Comparison of ENCODE assay signal across 9 mouse cellular contexts in the genomic region with DNA sequence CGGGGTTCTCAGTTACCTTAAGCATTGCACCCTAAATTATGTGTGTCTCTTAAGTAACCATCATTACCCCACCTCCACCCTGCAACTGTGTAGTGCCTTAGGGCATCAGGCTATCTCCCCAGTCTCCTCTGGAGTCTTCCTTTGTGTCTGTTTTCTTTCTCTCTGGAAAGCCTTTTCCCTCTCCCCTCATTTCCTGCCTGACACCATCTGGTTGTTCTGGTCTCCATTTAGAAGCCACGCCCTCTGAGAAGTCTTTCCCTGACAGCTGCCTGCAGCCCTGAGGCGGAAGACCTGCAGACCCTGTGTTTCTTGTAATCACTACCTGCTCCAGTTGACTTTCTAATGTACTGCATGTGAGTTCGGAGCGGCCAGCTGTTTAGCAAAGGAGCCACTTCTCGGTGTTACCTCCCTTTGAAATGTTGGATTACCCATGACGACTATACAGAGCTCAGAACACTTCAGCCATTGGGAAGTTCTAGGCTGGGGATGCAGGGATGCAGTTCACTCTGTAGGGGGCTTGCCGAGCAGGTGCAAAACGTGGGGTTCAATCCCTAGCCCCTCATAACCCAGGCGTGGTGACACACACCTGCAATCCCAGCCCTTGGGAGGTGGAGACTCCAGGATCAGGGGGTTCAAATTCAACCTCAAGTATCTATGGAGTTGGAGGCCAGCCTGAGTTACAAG. TPM values are rescaled to one million over a fixed set of nuclear protein-coding genes. Genes with fewer than 3 reads are reported as not detected.
DNase-seq lines count a peak whose midpoint lies in the region; ATAC-seq lines count a peak whose summit lies in the region.
"Had no signal": no experiment of that assay in that cellular context is flagged by ENCODE, and none has a peak within 500 bp of the region (broad histone marks: within the 10 kb centered on the region; RNA-seq: fewer than 3 reads in every experiment).

No protein-coding gene starts in this region.

- peak overlapping the region; percentile 89 for H3K27ac ChIP-seq in forebrain, embryonic 15.5 days (replicated peaks)
- H3K27ac ChIP-seq in liver, embryonic 12.5 days: peak overlapping the region; percentile 60

- H3K4me2 ChIP-seq in forebrain, embryonic 15.5 days (replicated peaks): no peak overlapping the region; the same call in 1 of the 2 replicates
- peak overlapping the region; percentile 41 for H3K4me2 ChIP-seq in liver, embryonic 12.5 days

- no peaks in the 10 kb centered on the region for H3K27me3 ChIP-seq in forebrain, embryonic 15.5 days
- H3K27me3 ChIP-seq in liver, embryonic 12.5 days (replicated peaks): no peaks in the 10 kb centered on the region

- peak; percentile 29; the same call in 1 of the 2 replicates for ATAC-seq in forebrain, embryonic 15.5 days (replicated peaks)
- ATAC-seq in liver, embryonic 12.5 days: no peak

- DNase-seq in 3T3-L1 (ENCODE audit: low read depth, low spot score): peak; percentile 52
- DNase-seq in CD4-positive, CD25-positive, alpha-beta regulatory T cell, adult 2 months (ENCODE audit: low read depth, low spot score): peak; percentile 40
- peak; percentile 37 to 61 for DNase-seq in thymus, adult 18-20 months
- DNase-seq in ovary, postnatal 14 days (ENCODE audit: low spot score): no peak
- DNase-seq in layer of hippocampus, adult 11-12 months (ENCODE audit: low spot score): no peak
- no peak for DNase-seq in left cerebral cortex, postnatal 14 days (ENCODE audit: low spot score in 2 of 2)

- WGBS in forebrain, embryonic 15.5 days: 10% methylated on average over 10 of the region's 10 CpGs
- WGBS in liver, embryonic 12.5 days (ENCODE audit: insufficient replicate concordance): 13% methylated on average over 10 of the region's 10 CpGs

- no peak overlapping the region for H3K4me3 ChIP-seq in forebrain, embryonic 15.5 days
- H3K4me3 ChIP-seq in liver, embryonic 12.5 days: no peak overlapping the region
- H3K4me3 ChIP-seq: erythroblast, embryonic 14.5 days had no signal

- H3K9ac ChIP-seq in forebrain, embryonic 15.5 days (replicated peaks): 0 out of 2 replicates have a peak overlapping the region, but pooled peaks have one; percentile 6
- H3K9ac ChIP-seq in liver, embryonic 12.5 days: peak overlapping the region; percentile 44

- no peaks in the 10 kb centered on the region for H3K9me3 ChIP-seq in forebrain, embryonic 15.5 days
- no peaks in the 10 kb centered on the region for H3K9me3 ChIP-seq in liver, embryonic 12.5 days (replicated peaks)

- intact Hi-C loops in left cerebral cortex, postnatal 14 days (cut with DNase I): no loop called here

- H3K4me1 ChIP-seq in forebrain, embryonic 15.5 days: peaks cover 34% of the 10 kb centered on the region
- peaks cover 56% of the 10 kb centered on the region for H3K4me1 ChIP-seq in liver, embryonic 12.5 days

- no peaks in the 10 kb centered on the region for H3K36me3 ChIP-seq in forebrain, embryonic 15.5 days
- H3K36me3 ChIP-seq in liver, embryonic 12.5 days: no peaks in the 10 kb centered on the region

RNA-seq across cellular contexts. Expression of a gene that starts 9.2 kb away (rescaled TPM):
- 200 and 204 TPM in 2 replicates for polyA plus RNA-seq in forebrain, embryonic 15.5 days (2015; fragmentation: Nextera tagmentation; extraction: Ambion mirVana)
- 195 and 200 TPM in 2 replicates for polyA plus RNA-seq in liver, embryonic 12.5 days (2016; fragmentation: Nextera tagmentation; extraction: Ambion mirVana)
- total RNA-seq in left cerebral cortex, postnatal 14 days (2021): 10 to 100 TPM; 73.4 to 75.5 TPM

RNA-seq across cellular contexts. Expression of a gene that starts 17.0 kb away (rescaled TPM):
- polyA plus RNA-seq in forebrain, embryonic 15.5 days (2015; fragmentation: Nextera tagmentation; extraction: Ambion mirVana): 1,446 and 1,524 TPM in 2 replicates
- polyA plus RNA-seq in liver, embryonic 12.5 days (2016; fragmentation: Nextera tagmentation; extraction: Ambion mirVana): 825 and 857 TPM in 2 replicates
- total RNA-seq in left cerebral cortex, postnatal 14 days (2021): 100 to 1,000 TPM; 770 to 772 TPM

RNA-seq across cellular contexts. Expression of a gene that starts 23.2 kb away (rescaled TPM):
- polyA plus RNA-seq in forebrain, embryonic 15.5 days (2015; fragmentation: Nextera tagmentation; extraction: Ambion mirVana): 33.6 and 36.6 TPM in 2 replicates
- polyA plus RNA-seq in liver, embryonic 12.5 days (2016; fragmentation: Nextera tagmentation; extraction: Ambion mirVana): 20.6 and 21.2 TPM in 2 replicates
- total RNA-seq in left cerebral cortex, postnatal 14 days (2021): 10 to 100 TPM; 22.4 to 23.3 TPM

RNA-seq across cellular contexts. Expression of a gene that starts 23.2 kb away (rescaled TPM):
- polyA plus RNA-seq in forebrain, embryonic 15.5 days (2015; fragmentation: Nextera tagmentation; extraction: Ambion mirVana): 60.5 and 64.3 TPM in 2 replicates
- polyA plus RNA-seq in liver, embryonic 12.5 days (2016; fragmentation: Nextera tagmentation; extraction: Ambion mirVana): 43.8 and 45.9 TPM in 2 replicates
- total RNA-seq in left cerebral cortex, postnatal 14 days (2021): 10 to 100 TPM; 28.2 to 32.4 TPM

RNA-seq across cellular contexts. Expression of a gene that starts 31.0 kb away (rescaled TPM):
- 968 and 991 TPM in 2 replicates for polyA plus RNA-seq in forebrain, embryonic 15.5 days (2015; fragmentation: Nextera tagmentation; extraction: Ambion mirVana)
- 783 and 814 TPM in 2 replicates for polyA plus RNA-seq in liver, embryonic 12.5 days (2016; fragmentation: Nextera tagmentation; extraction: Ambion mirVana)
- total RNA-seq in left cerebral cortex, postnatal 14 days (2021): 100 to 1,000 TPM; 838 to 857 TPM

Comparison
In these comparisons a context has a peak if more than half of its experiments do, and no peak if none do; other contexts are left out.
1. DNase-seq: peak in 3T3-L1 (single experiment), CD4-positive, CD25-positive, alpha-beta regulatory T cell, adult 2 months (single experiment) and thymus, adult 18-20 months (2 of 2); none in ovary, postnatal 14 days (single experiment), layer of hippocampus, adult 11-12 months (single experiment) and left cerebral cortex, postnatal 14 days (0 of 2).